Mouse (Mus musculus) stomach, embryonic 14.5 days (tissue): ENCODE measurements around the gene Spag7. TPM values are rescaled to one million over a fixed set of nuclear protein-coding genes. Genes with fewer than 3 reads are reported as not detected.

Experiments used
- ATAC-seq: fragments of 200-750 bp; cut with Nextera tagmentation; 2 replicates; pipeline ENCODE4 v1.8.0; 2017; ENCODE audit warnings: low read depth, moderate TSS enrichment; ENCODE audit not compliant: insufficient number of reproducible peaks, insufficient read depth, low FRiP score
- H3K27ac ChIP-seq: fragments of 300-500 bp; sonication (generic); 2 replicates; pipeline ENCODE4 v1.5.1; 2014; ENCODE audit warnings: mild to moderate bottlenecking, low read length, moderate library complexity, mixed read lengths
- H3K27me3 ChIP-seq: fragments of 300-500 bp; sonication (generic); 2 replicates; pipeline ENCODE4 v1.6.1; 2014; ENCODE audit warnings: low read length, control low read depth, mixed read lengths; ENCODE audit not compliant: control insufficient read depth, insufficient read depth
- H3K36me3 ChIP-seq: fragments of 300-500 bp; sonication (generic); 2 replicates; pipeline ENCODE4 v1.6.1; 2014; ENCODE audit warnings: mild to moderate bottlenecking, control low read depth, low read length, moderate library complexity, mixed read lengths; ENCODE audit not compliant: control insufficient read depth, insufficient read depth
- H3K4me1 ChIP-seq: fragments of 300-500 bp; sonication (generic); 2 replicates; pipeline ENCODE4 v1.6.1; 2014; ENCODE audit warnings: low read length, control low read depth, mixed read lengths; ENCODE audit not compliant: control insufficient read depth, insufficient read depth
- H3K4me2 ChIP-seq: fragments of 300-500 bp; sonication (generic); replicated peaks from 2 replicates; pipeline ENCODE4 v1.6.1; 2014; ENCODE audit warnings: low read depth, low read length, control low read depth
- H3K4me3 ChIP-seq: fragments of 300-500 bp; sonication (generic); 2 replicates; pipeline ENCODE4 v1.5.1; 2014; ENCODE audit warnings: low read depth, low read length, control low read depth
- H3K9ac ChIP-seq: fragments of 300-500 bp; sonication (generic); replicated peaks from 2 replicates; pipeline ENCODE4 v1.6.1; 2014; ENCODE audit warnings: low read depth, mild to moderate bottlenecking, control low read depth, low read length, moderate library complexity, mixed read lengths
- H3K9me3 ChIP-seq: fragments of 300-500 bp; sonication (generic); 2 replicates; pipeline ENCODE4 v1.6.1; 2016; ENCODE audit warnings: low read depth, low read length, control low read depth; ENCODE audit not compliant: control insufficient read depth
- WGBS: fragments of 180-500 bp; shearing (Covaris S2); extraction: QIAGEN DNeasy Blood & Tissue Kit; methylation state at CpG from one replicate; pipeline ENCODE4 v1.1.7; 2014; 5-methylcytosine and 5-hydroxymethylcytosine counted together
- polyA plus RNA-seq: library from polyadenylated mRNA; unstranded; fragments of >200 nt; fragmentation: Nextera tagmentation; extraction: Ambion mirVana; gene quantifications from 2 replicates; pipeline ENCODE4 v1.2.1, GENCODE M21; 2014

The Spag7 gene
- polyA plus RNA-seq, 1 experiment from 2014 or later, result 170 TPM

GRCm38 (mm10) chr11:70687601-70688199 lies 18.5 kb upstream of the Spag7 start, which contains the start of gene Camta2:
Gene Camta2, minus strand, starts transcription at chr11:70688105.
- under 1% methylated on average over 55 of the region's 55 CpGs for WGBS

DNA sequence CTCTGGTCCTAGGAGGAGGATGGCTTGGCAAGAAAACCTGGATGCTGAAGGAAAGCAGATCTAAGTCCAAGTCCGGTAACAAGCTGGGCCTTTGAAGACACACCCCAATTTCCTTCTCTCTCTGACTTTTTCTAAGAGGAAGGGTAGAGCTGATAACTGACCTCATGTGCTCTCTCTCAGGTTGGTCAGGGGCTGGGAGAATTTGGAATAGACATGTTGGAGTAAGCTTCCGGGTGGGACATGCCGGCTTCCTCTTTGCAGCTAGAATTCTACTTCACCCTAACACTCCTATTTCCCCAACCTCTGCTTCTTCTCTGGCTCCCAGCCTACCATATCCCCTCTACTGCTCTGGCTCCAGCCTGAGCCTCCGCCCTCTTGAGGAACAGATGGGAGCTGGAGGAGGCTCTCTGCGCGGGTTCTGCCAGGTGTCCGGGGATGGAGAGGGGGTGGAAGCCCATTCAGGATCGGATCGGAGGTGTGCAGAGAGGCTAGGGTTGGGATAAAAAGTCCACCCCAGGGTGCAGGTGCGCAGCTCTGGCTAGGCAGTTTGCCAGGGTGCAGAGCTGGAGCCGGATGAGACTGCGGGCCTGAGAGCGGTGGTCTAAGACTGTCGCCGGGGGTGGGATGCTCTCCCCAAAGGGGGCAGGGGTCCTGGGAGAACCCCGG lies 17.8 kb upstream of the Spag7 start:
- Histone ChIP-seq H3K4me1 (peaks cover 13% of the 10 kb centered on the region), H3K9ac (peak overlapping the region; percentile 74), H3K27ac (peak overlapping the region; percentile 90), H3K4me3 (peak overlapping the region; percentile 85), H3K9me3 (no peaks in the 10 kb centered on the region), H3K27me3 (no peaks in the 10 kb centered on the region), H3K4me2 (peak overlapping the region; percentile 87), H3K36me3 (peaks cover 12% of the 10 kb centered on the region)
- 1% methylated on average over 16 of the region's 16 CpGs for WGBS
- ATAC-seq, result peak; percentile 77

More at GRCm38 (mm10) chr11:70687601-70688199, 18.5 kb upstream of the Spag7 start, which contains the start of gene Camta2:
- Histone ChIP-seq H3K36me3 (peaks cover 8% of the 10 kb centered on the region), H3K27ac (peak within 1 kb of the TSS; percentile 90), H3K4me2 (peak within 1 kb of the TSS; percentile 87), H3K9ac (peak within 1 kb of the TSS; percentile 74), H3K9me3 (no peaks in the 10 kb centered on the region), H3K4me1 (peaks cover 9% of the 10 kb centered on the region), H3K27me3 (no peaks in the 10 kb centered on the region), H3K4me3 (peak within 1 kb of the TSS; percentile 85)
- ATAC-seq, result peak; percentile 85

GRCm38 (mm10) chr11:70683640-70684039 lies 14.4 kb upstream of the Spag7 start:
- Histone ChIP-seq H3K9ac (no peak overlapping the region), H3K27ac (no peak overlapping the region), H3K27me3 (no peaks in the 10 kb centered on the region), H3K4me3 (no peak overlapping the region), H3K4me2 (no peak overlapping the region), H3K4me1 (peaks cover 11% of the 10 kb centered on the region), H3K36me3 (peaks cover 29% of the 10 kb centered on the region), H3K9me3 (no peaks in the 10 kb centered on the region)
- WGBS, result 79% methylated on average over 5 of the region's 5 CpGs
- no peak for ATAC-seq

DNA sequence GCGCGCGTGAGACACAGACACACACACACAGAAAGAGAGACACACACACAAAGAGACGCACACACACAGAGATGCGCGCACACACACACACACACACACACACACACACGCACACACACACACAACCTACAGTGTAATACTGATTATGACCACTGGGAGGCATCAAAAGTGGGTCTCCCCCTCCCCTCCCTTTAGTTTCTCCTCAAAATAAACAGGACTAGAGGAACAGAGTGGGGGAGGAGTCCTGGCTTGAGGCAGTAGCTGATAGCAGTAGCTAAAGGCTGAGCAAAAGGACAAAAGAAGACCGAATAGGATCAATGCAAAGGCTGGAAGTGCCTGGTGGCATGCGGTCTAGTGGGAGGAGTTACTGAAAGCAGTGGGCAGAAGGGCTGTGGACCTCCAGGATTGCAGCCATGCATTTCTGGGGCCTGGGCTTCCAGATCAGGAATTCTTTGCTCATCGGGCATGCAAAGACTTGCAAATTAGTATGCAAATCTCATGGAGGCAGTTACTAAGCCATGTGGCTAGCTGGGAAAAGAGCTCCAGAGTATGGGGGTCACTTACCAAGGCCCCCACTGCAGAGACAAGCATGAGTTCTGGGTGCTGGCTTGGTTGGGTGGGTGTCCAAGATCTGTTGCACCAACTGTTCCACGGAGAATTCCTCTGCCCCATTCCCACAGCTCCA lies 12.8 kb upstream of the Spag7 start:
- no peak overlapping the region for H3K9ac ChIP-seq
- WGBS, result 17% methylated on average over 11 of the region's 11 CpGs
- ATAC-seq, result peak; percentile 71; the same call in 1 of the 2 replicates
- H3K4me2 ChIP-seq, result no peak overlapping the region
- no peak overlapping the region; the same call in 1 of the 2 replicates for H3K27ac ChIP-seq
- H3K4me3 ChIP-seq, result no peak overlapping the region
- H3K27me3 ChIP-seq, result no peaks in the 10 kb centered on the region
- peaks cover 33% of the 10 kb centered on the region for H3K36me3 ChIP-seq
- H3K9me3 ChIP-seq, result no peaks in the 10 kb centered on the region
- H3K4me1 ChIP-seq, result peaks cover 6% of the 10 kb centered on the region

DNA sequence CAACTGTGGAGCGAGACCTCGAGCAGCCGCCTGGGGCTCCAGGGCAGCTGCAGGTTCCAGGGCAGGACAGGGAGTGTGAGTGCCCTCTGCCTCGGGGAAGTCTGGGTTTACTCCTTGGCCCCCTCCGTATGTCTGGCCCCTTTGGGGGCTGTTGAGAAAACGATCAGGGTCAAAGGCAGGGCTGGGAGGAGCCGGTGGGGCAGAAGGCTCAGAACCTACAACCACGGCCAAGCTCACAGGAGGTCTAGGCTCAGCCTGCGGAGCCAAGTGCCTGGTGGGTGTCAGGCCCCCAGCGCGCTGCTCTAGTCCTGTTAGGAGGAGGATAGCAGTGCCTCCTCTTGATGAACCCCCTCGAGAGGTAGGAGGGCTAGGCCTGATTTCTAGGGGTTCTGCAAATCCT lies 12.0 kb upstream of the Spag7 start:
- H3K4me1 ChIP-seq, result peaks cover 6% of the 10 kb centered on the region
- H3K4me3 ChIP-seq, result no peak overlapping the region
- ATAC-seq, result no peak
- 62% methylated on average over 12 of the region's 12 CpGs for WGBS
- no peak overlapping the region for H3K27ac ChIP-seq
- H3K27me3 ChIP-seq, result no peaks in the 10 kb centered on the region
- peaks cover 37% of the 10 kb centered on the region for H3K36me3 ChIP-seq
- no peaks in the 10 kb centered on the region for H3K9me3 ChIP-seq
- H3K9ac ChIP-seq, result no peak overlapping the region
- no peak overlapping the region for H3K4me2 ChIP-seq

GRCm38 (mm10) chr11:70679894-70680293 lies 10.7 kb upstream of the Spag7 start:
- ATAC-seq, result no peak
- peaks cover 6% of the 10 kb centered on the region for H3K4me1 ChIP-seq
- H3K36me3 ChIP-seq, result peaks cover 47% of the 10 kb centered on the region
- H3K9me3 ChIP-seq, result no peaks in the 10 kb centered on the region
- H3K4me2 ChIP-seq, result no peak overlapping the region
- H3K27me3 ChIP-seq, result no peaks in the 10 kb centered on the region
- H3K9ac ChIP-seq, result no peak overlapping the region
- WGBS, result 90% methylated on average over 8 of the region's 8 CpGs
- no peak overlapping the region for H3K27ac ChIP-seq
- H3K4me3 ChIP-seq, result no peak overlapping the region

DNA sequence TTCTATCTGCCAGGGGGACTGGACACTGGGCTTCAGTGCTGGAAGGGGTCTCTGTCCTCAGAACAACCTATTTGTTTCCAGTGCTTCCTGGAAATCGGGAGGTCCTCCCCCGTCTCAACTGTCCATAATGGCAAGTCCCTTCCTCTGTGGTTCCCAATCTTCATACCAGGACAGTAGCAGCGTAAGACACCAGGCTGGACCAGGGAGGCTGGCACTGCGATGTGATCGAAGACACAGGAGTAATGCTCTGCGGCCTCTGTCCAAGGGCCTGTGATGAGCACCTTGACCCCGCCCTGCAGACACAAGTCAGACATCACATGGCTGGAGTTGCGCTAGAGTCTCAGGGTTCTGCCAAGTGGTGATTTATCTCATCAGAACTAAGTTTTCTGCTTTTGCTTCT lies 10.1 kb upstream of the Spag7 start:
- H3K4me2 ChIP-seq, result no peak overlapping the region
- H3K4me1 ChIP-seq, result peaks cover 6% of the 10 kb centered on the region
- H3K4me3 ChIP-seq, result no peak overlapping the region
- no peak overlapping the region for H3K27ac ChIP-seq
- peaks cover 44% of the 10 kb centered on the region for H3K36me3 ChIP-seq
- 91% methylated on average over 8 of the region's 8 CpGs for WGBS
- H3K9me3 ChIP-seq, result no peaks in the 10 kb centered on the region
- no peak for ATAC-seq
- no peaks in the 10 kb centered on the region for H3K27me3 ChIP-seq
- no peak overlapping the region for H3K9ac ChIP-seq

DNA sequence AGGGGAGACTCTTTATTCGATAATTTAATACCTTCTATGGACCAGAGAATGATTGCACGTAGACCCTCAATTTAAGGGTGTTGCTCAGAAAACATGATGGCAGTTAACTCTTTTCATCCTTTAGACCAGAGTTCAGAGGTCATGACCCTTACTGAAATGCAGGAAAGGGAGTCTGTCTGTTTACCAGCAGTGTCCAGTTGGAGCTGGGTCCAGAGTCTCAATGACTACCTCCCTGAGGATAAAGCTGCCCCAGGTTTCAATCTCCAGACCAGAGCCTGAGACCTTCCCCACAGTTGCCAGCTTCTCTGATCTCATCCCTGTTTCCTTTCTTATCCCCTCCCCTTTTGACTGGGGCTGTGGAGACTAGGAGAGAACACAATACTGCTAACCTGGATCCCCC lies 9.4 kb upstream of the Spag7 start:
- Histone ChIP-seq H3K9ac (no peak overlapping the region), H3K4me2 (no peak overlapping the region), H3K4me3 (no peak overlapping the region), H3K27me3 (no peaks in the 10 kb centered on the region), H3K27ac (no peak overlapping the region), H3K4me1 (peaks cover 6% of the 10 kb centered on the region), H3K36me3 (peaks cover 44% of the 10 kb centered on the region), H3K9me3 (no peaks in the 10 kb centered on the region)
- no peak for ATAC-seq
- 82% methylated on average over 2 of the region's 2 CpGs for WGBS
